Mouse (Mus musculus) adrenal gland, postnatal 36 days (tissue): Measurements from ENCODE around the gene Aspscr1. TPM values are rescaled to one million over a fixed set of nuclear protein-coding genes. Genes with fewer than 3 reads are reported as not detected.

Source experiments
- DNase-seq, 2 experiments: peaks; one replicate each; pipeline ENCODE4 v3.0.0; 2021; ENCODE audit warnings: mixed read lengths in 1 of 2
- total RNA-seq, 2 experiments: library from RNA; stranded (reverse); gene quantifications; 2 replicates each; pipeline ENCODE4 v1.2.3; 2021

The Aspscr1 gene
- total RNA-seq, 2 experiments from 2014 or later = 71.1 to 95.1 TPM

DNA sequence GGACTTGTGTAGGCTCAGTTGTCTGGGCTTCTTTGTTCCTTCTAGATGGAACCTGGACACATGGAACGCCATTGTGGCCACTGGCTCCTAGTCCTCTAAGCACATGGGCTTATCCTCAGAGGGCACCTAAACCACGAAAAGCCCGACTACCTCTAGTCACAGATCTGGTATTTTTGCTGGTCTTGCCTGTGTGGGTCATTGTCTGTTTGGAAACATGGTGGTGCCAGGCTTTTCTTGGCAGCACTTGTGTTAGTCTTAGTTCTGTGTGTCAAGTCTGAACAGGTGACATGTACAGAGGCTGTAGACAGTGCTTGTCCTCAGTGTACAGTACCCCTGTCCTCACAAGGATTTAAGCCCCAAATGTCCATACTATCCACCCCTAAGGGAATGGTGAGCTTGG lies 10.8 kb downstream of the Aspscr1 start:
- DNase-seq = no peak

DNA sequence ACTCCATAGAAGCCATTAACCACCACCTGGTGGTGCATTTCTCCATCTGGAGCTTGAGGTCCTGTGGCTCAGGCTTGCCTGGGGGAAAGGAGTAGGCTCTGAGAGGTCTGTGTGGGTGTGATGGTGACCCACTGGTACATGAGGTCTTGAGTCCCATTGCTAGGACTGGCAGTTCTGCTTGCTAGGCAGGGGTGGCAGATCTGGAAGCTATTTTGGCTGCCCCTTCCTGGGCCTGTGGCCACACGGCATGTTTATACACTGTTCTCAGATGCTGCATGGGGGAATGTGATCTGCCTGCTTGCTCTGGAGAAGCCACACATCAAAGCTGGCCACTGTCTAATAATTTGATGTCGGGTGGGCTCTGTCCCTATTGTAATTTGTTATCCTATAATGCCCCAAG lies 11.3 kb downstream of the Aspscr1 start:
- DNase-seq = no peak

DNA sequence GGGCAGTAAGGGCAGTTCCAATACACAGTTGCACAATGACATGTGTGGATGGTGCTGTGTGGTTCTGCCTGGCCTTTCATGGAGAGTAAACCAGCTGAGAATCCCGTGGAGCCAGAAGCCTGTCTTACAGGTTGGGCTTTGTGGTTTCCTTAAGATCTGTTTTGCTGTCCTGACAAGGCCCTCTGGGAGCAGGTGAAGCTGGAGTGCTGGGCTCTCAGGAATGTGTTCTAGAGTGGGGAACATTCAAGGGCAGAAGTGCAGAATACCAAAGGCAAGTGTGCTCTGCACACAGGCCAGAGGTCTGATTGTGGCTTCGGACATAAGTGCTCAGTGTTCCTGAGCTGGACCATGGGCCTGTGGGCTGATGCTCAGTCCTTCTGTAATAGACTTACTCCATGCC lies 11.9 kb downstream of the Aspscr1 start:
- no peak for DNase-seq

DNA sequence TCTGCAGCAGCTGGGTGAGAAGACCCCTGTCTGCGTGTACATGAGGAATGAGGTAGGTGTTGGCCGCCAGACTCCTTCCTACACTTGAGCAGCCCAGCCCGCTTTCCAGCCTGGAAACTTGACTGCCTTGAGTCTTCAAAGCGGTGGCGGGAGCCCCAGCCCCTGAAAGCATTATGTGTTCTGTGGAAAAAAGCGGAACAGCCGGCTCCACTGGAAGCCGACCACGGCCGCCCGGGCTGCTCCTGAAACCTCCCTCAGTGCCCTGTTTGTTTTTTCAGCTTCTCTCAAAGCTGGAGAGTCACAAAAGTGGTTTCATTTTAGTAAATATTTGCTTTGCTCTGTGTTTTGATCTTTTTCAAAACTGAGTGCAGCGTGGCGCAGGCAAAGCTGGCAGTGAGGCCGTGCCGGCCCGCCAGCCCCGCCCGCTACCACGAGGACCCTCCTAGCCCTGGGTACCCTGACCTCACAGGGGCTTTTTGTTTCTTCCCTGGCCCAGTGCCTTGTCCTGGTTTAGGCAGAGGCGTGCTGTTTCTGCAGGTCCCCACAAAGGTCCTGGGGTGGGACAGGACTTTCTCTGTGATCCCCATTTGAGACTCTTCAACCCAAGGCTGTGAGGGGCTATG lies 14.0 kb downstream of the Aspscr1 start:
- no peak for DNase-seq

DNA sequence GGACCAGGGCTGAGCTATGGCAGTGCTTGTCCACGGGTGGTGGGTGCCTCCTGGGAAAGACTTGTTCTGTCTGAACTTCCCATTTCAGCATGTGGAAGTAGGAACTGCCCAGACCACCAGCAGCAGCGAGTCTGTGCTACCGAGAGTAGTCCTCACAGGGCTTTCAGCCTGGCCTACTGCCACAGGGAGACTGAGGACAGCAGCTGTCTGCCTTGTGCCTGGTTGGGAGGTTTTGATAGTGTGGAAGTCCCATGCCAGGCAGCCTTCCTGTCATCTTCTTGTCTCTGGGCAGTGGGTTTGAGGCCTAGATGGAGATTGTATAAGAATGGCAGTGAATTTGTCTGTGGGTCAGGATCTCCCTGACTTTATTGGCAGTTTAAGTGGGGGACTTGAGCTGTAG lies 16.6 kb downstream of the Aspscr1 start:
- peak in 1 of 2 experiments; percentile 0 for DNase-seq

DNA sequence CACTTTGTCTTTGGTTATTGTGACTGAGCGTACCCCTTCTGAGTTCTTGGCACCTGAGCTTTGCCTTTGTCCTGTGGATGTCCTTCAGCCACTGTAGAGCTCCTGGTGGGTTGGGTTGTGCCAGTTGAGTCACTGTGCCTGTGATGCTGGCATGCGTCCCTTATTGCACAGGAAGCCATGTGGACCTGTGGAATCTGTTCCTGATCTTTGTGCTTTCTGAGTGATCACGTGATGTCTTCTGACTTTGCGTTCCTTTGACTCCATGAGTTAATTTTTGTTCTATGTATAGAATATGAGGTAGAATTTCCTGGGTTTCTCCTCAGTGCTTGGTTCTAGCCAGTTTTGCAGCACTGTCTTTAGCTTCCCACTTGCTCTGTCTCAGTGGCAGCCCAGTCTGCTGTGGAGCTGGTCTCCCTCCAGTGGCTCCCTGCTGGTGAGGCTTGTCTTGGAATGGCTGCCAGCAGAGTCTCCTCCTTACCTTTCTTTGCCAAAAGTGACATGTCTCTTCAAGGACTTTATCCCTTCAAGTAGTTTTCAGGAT lies 19.8 kb downstream of the Aspscr1 start:
- peak; percentile 62 to 75 for DNase-seq

DNA sequence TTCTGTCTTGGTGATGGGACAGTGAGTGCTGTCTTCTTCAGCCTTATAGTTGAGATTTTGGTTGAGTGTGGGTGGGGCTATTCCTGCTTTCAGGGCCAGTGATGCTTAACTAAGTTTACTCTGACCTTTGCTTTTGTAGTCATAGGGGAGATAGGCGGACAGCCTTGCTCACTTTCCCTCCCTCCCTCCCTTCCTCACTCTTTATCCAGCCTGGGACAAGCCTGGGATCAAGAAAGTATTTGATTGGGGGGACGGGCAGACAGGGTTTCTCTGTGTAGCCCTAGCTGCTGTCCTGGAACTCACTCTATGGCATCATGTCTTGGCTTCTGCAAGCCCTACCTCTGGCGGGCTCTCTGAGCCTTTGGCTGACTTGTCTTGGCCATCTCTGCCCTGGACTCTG lies 20.7 kb downstream of the Aspscr1 start:
- DNase-seq = peak in 1 of 2 experiments; percentile 9

DNA sequence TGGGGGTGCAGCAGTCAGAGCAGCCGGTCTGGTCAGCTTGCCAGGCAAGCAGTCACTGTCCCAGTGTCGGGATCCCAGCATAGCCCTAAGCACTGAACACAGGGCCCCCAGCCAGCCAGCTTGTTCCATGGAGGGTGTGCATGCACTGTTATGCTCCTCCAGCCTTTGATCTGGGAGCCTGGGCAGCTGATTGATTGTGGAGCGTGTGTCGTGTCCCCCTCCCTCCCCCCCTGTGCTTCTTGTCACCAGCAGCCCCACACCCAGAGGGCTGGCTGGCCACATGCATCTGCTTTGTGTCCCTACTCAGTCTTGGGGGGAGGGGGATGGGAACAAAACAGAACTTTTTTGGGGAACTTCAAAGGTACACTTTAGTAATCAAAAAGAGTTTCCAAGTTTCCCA lies 22.4 kb downstream of the Aspscr1 start:
- peak; percentile 49 to 65 for DNase-seq

DNA sequence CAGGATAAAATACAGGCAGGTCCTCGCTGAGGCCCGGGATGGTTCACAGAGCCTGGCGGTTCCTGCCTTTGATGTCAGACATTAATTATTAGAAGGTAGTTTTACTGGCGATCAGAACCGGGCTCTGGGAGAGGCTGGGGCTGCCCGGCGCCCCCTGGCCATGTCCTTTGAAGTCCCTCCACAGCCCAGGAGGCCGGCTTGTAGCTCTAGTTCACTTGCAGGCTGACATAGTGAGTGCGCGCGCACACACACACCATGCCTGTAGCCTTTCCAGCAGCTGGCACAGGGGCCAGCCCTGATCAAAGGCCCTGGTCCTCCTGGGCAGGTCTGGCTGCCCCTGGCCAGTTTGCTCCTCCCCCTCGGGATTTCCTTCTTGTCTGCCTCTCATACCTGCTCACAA lies 22.9 kb downstream of the Aspscr1 start:
- DNase-seq = peak; percentile 52 to 63

DNA sequence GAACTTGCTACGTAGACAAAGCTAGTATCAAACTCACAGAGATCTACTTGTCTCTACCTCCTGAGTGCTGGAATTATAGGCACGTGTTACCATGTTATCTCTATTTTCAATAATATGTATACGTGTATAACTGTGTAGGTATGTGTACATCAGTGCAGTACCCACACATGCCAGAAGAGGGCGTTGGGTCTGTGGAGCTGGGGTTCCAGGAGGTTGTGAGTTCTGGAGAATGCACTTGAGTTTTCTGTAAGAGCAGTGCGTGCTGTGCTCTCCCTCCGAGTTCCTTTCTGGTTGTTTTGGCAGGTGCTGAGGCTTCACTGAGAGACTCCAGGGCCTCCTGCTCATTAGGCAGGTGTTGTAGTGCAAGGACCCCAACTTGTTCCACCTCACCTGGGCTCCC lies 23.8 kb downstream of the Aspscr1 start:
- no peak for DNase-seq

DNA sequence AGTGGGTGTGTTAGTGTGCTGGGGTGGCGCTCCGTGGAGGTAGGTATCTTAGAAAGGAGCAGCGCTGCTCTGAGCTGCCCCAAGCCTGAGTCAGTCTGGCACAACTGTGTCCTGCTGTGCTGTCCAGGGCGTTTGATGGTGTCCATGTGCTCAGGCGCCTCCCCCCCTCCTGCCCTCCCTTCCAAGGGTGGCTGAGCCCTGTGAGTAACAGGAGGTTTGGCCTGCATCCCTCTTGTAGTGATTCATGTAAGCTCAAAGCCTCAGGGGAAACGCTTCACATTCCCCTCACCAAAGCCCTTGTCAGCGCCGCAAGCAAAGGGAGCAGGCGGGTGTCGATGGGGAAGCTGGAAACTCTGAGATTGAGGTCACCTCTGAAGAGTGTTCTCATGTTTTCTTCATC lies 25.0 kb downstream of the Aspscr1 start:
- peak; percentile 87 to 88 for DNase-seq

DNA sequence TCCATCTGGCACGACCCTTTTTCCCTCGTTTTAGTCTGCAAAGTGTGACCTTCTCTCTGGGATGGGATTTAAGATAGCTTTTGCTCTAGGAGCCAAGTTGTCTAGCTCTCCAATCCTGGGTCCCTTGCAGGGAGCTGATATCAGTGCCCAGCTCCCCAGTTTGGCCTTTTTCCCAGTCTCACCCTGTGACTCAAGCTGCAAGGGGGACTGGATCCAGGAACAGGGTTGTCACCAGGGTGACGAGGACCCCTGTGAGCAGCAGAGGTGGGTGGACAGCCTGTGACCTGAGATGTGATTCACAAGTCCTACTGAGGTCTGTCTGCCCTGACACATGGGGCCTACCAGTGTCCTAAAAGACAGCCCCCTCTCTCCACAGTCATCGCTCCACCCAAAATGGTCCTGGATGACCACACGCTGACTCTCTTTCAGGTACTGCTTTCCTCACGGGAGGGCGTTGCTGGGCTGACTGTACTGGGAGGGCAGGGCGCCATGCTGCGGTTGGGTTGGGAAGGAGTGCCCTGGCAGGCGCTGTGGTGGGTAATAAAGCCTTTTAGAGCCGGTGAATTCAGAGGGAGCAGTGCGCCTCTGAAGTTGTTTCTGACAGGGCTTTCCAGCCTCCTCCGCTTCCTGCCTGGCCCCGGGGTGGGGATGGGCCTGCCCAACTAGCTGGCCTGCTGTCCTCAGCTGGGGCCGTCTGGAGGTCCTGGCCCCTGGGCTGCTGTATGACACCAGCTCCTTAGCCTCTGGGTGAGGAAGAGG lies 31.1 kb downstream of the Aspscr1 start:
- peak; percentile 72 to 77 for DNase-seq

DNA sequence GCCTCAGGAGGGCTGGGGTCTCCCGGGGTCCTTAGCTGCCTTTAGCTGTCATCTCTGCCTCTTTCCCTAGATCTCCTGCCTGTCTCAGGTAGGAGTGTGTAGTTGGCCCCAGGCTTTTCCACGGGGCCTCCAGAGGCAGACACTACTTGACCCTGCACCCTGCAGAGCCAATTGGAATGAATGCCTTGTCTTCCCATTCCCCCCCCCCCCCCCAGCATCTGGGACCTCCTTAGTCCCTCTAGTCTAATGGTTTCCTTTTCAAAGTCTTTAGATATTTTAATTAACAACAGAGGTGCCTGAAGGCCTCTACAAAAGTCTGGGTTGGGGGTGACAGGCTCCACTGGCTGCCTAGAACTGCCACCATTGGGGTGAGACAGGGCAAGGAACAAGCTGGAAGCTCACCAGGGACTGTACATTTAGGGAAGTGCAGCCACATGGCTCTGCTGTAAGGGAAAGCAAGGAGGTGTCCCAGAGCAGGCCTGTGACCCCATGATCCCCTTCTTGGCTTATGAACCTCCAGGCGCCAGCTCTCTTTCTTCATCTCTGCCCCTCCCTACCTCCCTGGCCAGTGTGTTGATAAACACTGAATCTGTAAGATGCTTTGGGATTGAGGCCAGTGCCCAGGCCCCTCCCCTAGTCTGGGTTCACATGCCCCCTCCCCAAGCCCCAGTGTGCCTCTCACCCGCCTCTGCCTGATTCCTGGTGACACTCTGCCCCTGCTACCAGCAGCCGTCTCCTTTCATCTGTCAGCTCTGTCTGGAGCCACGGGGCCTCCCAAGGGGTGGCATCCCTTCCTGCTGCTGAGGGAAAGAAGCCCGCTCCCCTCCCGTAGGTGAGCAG lies 31.9 kb downstream of the Aspscr1 start:
- no peak for DNase-seq

DNA sequence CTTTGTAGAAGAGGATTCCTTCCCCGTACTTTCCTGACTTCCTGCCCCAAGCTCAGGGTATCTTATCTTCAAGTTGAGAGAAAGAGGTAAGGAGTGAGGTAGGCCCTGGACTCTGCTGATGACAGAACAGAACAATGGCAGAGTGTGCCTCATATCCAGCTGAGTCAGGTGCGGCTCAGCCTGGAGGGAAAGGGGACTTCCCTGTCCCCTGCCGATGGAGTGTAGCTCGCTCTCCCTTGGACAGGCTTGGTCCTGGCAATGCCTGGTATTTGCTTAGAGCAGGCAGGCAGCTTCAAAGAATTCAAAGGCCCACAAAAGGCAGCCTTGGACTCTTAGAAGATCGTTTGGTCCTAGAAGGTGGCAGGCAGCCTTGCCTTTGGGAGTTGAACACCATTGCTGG lies 33.3 kb downstream of the Aspscr1 start:
- no peak for DNase-seq

DNA sequence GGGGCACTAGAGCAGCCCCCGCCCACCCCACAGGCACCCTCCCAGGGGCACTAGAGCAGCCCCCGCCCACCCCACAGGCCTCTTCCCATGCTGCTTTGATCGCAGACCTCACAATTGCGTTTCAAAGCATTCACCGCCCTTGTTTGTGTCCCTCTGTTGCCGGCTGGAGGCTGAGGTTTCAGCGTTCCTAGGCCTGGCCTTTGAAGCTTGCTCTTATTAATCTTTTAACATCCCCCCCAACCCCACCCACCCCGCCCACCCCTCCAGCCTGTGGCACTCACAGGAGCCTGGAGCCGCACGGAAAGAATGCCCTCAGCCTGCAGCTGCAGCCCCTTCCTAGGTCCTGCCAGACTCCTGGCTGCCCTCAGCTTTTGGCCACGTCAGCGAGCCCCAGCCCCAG lies 34.5 kb downstream of the Aspscr1 start:
- DNase-seq = no peak

DNA sequence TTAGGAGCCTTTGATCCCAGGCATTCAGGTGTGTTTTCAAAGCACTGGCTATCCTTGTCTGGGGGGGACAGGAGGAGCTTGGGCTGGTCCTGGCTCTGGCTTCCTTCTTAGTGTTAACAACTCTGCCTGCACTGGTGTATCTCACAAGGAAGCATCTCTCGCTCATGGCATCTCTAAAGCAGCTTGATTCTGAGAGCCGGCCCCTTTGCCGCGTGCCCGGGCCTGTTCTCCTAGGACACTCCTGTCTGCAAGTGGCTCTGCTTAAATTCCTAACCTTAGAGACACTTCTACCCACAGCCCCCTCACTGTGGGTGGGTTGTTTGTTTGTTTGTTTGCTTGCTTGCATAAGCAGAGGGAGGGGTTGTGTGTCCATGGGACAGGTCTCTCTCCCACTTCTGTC lies 35.2 kb downstream of the Aspscr1 start:
- DNase-seq = no peak

DNA sequence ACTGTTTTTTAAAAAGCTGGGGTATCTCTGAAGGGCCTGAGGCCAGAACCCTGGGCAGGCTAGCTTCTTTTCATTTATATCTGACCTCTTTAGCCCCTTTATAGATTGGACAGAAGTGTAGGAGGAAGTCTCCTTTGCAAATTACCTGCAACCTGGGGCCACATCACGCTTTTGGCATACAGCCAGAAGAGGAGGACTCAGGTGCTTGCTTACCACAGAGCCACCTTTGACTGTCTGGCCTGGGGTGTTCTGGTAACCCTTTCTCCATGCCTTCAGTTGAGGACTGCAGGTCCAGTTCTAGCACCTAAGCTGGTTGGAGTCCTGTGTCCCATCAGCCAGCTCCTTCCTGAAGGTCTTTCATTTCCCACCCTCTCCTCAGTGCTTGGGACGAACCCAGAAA lies 36.8 kb downstream of the Aspscr1 start:
- no peak for DNase-seq

DNA sequence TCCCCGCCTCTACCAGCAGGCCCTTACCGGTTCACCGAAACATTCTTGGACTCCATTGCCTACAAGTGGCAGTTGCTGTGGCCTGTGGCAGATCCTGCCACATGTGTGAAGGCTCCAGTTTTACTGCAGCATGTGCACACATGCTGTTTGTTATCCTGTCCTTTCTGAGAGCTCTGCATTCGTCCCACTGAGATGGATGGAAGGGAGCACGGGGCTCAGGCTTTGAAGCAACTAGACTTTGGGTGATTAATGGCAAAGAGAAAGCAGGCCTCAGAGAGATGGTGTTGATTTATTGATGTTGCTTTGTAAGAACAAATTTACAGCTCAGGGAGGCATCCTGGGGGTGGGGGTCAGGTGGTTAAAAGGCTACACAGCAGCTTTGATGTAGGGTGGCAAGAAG lies 37.9 kb downstream of the Aspscr1 start:
- DNase-seq = no peak

DNA sequence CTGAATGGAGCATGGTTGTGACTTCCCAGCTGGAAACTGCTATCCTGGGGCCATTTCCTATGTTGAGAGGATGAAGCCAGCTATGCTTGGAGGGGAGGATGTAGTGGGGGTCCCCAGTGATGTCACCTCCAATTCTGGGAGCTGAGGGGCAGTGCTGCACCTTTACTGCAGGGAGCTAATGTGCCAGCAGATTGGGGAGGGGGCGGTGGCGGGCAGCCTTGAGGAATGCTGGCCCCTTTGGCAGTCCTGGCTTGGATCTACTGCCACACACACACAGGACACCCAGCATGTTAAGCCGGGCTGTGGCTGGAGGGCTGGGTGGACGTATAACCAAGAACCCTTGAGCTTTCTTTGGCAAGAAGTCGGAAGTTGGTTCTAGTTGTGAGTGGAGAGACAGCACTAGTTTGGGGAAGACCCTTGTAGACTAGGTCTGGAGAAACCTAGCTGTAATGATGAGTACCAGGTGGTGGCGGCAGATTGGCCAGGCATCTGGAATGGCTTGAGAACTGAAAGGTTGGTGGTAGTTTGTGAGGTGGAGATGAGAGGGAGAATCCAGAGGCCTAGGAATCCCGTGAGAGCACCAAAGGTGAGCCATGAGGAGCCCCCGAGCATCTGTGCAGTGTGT lies 39.3 kb downstream of the Aspscr1 start:
- no peak for DNase-seq

DNA sequence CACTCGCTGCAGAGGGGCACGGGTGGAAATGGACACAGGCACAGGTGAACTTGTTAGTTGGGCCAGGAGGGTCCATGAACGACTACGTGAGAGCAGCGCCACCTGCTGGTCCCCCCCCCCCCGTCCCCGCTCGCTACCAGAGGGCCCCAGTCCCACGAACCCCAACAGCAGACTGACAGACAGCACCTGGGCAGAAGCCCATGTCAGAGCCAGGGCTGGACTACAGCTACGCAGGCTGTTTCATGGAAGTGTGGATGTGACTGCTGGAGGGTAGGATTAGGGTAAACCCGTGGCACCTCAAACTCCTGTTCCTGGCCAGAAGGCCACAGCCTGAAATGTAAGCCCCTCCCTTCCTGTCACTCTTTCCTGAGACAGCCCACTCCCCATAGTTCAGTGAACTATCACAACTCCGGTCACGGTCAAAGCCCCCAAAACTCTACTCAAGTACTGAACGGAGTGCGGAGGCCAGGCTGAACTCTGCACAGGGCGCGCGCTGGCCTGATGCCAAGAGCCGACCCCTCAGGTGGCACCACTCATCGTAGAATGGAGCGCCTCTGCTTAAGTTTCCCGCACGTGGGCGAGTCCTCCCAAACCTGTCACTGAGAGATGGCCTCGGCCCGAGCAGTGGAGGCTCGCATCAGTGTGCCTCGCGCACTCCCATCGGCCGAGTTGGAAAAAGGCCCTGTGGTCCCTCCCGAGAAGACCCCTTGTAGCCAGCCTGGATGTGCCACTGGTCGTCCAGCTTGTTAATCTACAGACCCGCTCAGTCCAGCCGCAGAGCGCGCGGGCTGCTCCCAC lies 40.2 kb downstream of the Aspscr1 start:
- DNase-seq = peak; percentile 65 to 82
